Mouse (Mus musculus) liver, postnatal 0 days (tissue): ENCODE measurements around the gene Siglec1. TPM values are rescaled to one million over a fixed set of nuclear protein-coding genes. Genes with fewer than 3 reads are reported as not detected.
A peak's percentile ranks its signal among the peaks of the same experiment; 100 is the strongest.

Experiments used
- ATAC-seq: fragments of 200-750 bp; cut with Nextera tagmentation; 2 replicates; pipeline ENCODE4 v1.8.0; 2017; ENCODE audit warnings: mild to moderate bottlenecking, moderate library complexity
- DNase-seq: peaks from one replicate; pipeline ENCODE4 v3.0.0-alpha.2; 2016
- H3K27ac ChIP-seq: fragments of 300-500 bp; sonication (generic); 2 replicates; pipeline ENCODE4 v1.5.1; 2014; ENCODE audit warnings: antibody characterized with exemption, moderate library complexity, mild to moderate bottlenecking, low read depth
- H3K27me3 ChIP-seq: fragments of 300-500 bp; sonication (generic); 2 replicates; pipeline ENCODE4 v1.6.1; 2014; ENCODE audit warnings: low read length, control low read depth, mixed read lengths; ENCODE audit not compliant: insufficient read depth
- H3K36me3 ChIP-seq: fragments of 300-500 bp; sonication (generic); replicated peaks from 2 replicates; pipeline ENCODE4 v1.6.1; 2014; ENCODE audit warnings: mild to moderate bottlenecking, control low read depth, low read length, moderate library complexity, mixed read lengths; ENCODE audit not compliant: insufficient read depth
- H3K4me1 ChIP-seq: fragments of 300-500 bp; sonication (generic); 2 replicates; pipeline ENCODE4 v1.6.1; 2014; ENCODE audit warnings: antibody characterized with exemption, mild to moderate bottlenecking, control low read depth; ENCODE audit not compliant: insufficient read depth
- H3K4me2 ChIP-seq: fragments of 300-500 bp; sonication (generic); 2 replicates; pipeline ENCODE4 v1.6.1; 2014; ENCODE audit warnings: low read depth, mild to moderate bottlenecking, low read length, moderate library complexity, mixed read lengths
- H3K4me3 ChIP-seq: fragments of 300-500 bp; sonication (generic); 2 replicates; pipeline ENCODE4 v1.5.1; 2014; ENCODE audit warnings: low read depth, low read length
- H3K9ac ChIP-seq: fragments of 300-500 bp; sonication (generic); replicated peaks from 2 replicates; pipeline ENCODE4 v1.6.1; 2014; ENCODE audit warnings: mild to moderate bottlenecking, moderate library complexity
- H3K9me3 ChIP-seq: fragments of 300-500 bp; sonication (generic); 2 replicates; pipeline ENCODE4 v1.6.1; 2016; ENCODE audit warnings: mild to moderate bottlenecking, control low read depth, low read length, mixed read lengths
- CTCF ChIP-seq: sonication (generic); IDR thresholded peaks from 2 replicates; pipeline ENCODE4 v1.5.1; 2016; ENCODE audit warnings: antibody characterized with exemption, low read depth
- EP300 ChIP-seq: IDR thresholded peaks from 2 replicates; pipeline ENCODE4 v1.6.1; 2016; ENCODE audit warnings: antibody characterized with exemption, low read depth, mild to moderate bottlenecking
- WGBS: fragments of 180-500 bp; shearing (Covaris S2); extraction: QIAGEN DNeasy Blood & Tissue Kit; methylation state at CpG from one replicate; pipeline ENCODE4 v1.1.7; 2014; ENCODE audit not compliant: insufficient replicate concordance; 5-methylcytosine and 5-hydroxymethylcytosine counted together
- microRNA-seq: library from miRNA; unstranded; fragments of <30 nt; microRNA quantifications from one replicate; pipeline ENCODE4, GENCODE M21; 2016
- polyA plus RNA-seq: library from polyadenylated mRNA; unstranded; fragments of >200 nt; fragmentation: Nextera tagmentation; extraction: Ambion mirVana; gene quantifications from 2 replicates; pipeline ENCODE4 v1.2.1, GENCODE M21; 2015

Gene Siglec1
- polyA plus RNA-seq, 1 experiment from 2014 or later, result 2.0 TPM

DNA sequence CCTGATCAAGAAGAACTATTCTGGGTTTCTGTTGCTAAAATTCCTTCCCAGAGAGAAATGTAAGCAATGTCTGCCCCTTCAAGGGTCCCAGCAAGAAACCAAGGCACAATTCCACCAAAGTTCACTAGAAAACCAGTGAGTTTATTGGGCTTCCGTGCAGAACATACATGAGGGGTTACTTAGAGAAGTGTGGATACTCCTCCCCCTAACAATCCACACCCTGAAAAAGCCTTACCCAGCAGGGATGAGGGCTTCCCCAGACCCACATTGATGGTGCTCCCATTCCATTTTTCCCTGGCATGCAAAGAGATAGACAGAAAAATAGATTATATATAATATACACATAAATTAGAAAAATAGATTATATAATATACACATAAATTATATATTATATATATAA, 55.6 kb downstream of the Siglec1 start:
- no peak for DNase-seq
- no peak overlapping the region for H3K4me3 ChIP-seq
- H3K9ac ChIP-seq, result no peak overlapping the region
- peaks cover 6% of the 10 kb centered on the region; the same call in 1 of the 2 replicates for H3K36me3 ChIP-seq
- H3K4me1 ChIP-seq, result peaks cover 19% of the 10 kb centered on the region
- no peak for ATAC-seq
- no peak overlapping the region for H3K4me2 ChIP-seq
- TF ChIP-seq EP300, result no peak
- TF ChIP-seq CTCF, result no peak
- H3K27ac ChIP-seq, result no peak overlapping the region
- no peaks in the 10 kb centered on the region for H3K27me3 ChIP-seq
- WGBS, result 78% methylated on average over 1 of the region's 1 CpGs
- H3K9me3 ChIP-seq, result peaks cover 4% of the 10 kb centered on the region

DNA sequence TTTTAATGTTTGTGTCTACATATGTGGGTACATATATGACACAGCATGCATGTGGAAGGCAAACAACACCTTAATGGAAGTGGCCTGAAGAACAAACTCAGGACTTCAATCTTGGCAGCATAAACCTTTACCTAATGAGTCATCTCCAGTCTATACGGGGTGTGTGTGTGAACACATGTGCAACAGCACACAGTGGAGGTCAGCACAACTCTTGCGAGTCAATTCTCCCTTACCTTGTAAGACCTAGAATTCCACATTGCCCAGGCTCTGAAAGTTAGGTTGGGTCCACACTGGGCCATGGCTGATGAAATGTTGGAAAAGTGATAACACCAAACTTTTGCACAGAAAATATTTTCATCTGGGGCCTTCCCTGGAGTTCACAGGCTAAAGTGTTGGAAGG, 56.0 kb downstream of the Siglec1 start:
- no peaks in the 10 kb centered on the region for H3K27me3 ChIP-seq
- H3K36me3 ChIP-seq, result peaks cover 9% of the 10 kb centered on the region; the same call in 1 of the 2 replicates
- DNase-seq (no peak), ATAC-seq (no peak)
- peaks cover 19% of the 10 kb centered on the region for H3K4me1 ChIP-seq
- H3K4me2 ChIP-seq, result no peak overlapping the region
- H3K9ac ChIP-seq, result no peak overlapping the region
- H3K4me3 ChIP-seq, result no peak overlapping the region
- no peak overlapping the region for H3K27ac ChIP-seq
- 78% methylated on average over 2 of the region's 2 CpGs for WGBS
- peaks cover 4% of the 10 kb centered on the region for H3K9me3 ChIP-seq
- TF ChIP-seq EP300 (no peak), CTCF (no peak)

DNA sequence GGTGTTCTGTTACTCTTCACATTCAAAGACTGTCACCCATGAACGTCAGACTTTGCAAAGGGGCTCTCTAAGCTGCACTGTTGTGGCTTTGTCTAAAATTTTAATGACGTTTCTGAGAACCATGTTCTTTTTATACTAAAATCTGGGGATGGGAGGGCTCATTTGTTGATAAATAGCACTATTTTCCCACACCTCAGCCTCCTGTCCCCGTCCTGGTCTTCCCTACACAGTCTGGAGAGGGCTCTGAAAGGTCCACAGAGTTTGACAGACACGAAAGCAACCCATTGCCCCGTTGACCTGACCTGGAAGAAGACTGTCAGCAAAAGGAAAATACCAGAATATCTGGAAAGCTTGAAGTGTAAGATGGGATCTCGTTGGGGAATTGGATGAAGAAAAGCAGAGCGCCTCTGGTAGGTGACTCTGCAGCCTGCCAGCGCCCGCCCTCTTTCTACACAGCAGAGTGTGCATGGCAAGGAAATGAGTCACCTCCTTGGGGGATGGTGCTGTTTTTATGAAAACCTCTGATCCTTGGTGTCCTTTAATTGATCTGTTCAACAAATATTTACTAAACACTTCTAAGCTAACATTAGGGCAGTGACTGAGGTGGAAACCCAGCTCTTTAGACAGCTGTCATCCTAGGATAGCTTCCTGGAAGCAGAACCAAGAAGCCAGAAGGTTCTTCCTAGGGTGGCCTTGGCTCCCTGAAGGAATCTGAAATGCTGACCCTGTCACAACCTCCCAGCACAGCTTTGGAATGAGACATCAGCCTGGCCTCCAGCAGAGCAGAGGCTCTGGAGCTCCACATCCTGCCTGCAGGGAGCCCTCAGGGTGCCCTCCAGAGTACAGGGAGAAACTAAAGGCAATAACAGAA, 57.3 kb downstream of the Siglec1 start:
- H3K4me1 ChIP-seq, result peaks cover 19% of the 10 kb centered on the region
- peaks cover 15% of the 10 kb centered on the region; the same call in 1 of the 2 replicates for H3K36me3 ChIP-seq
- ATAC-seq (peak; percentile 80), DNase-seq (peak; percentile 42)
- peaks cover 4% of the 10 kb centered on the region for H3K9me3 ChIP-seq
- H3K4me2 ChIP-seq, result no peak overlapping the region
- TF ChIP-seq CTCF (no peak), EP300 (no peak)
- H3K27ac ChIP-seq, result peak overlapping the region; percentile 71
- H3K9ac ChIP-seq, result no peak overlapping the region
- WGBS, result 43% methylated on average over 9 of the region's 9 CpGs
- H3K27me3 ChIP-seq, result no peaks in the 10 kb centered on the region
- no peak overlapping the region for H3K4me3 ChIP-seq

DNA sequence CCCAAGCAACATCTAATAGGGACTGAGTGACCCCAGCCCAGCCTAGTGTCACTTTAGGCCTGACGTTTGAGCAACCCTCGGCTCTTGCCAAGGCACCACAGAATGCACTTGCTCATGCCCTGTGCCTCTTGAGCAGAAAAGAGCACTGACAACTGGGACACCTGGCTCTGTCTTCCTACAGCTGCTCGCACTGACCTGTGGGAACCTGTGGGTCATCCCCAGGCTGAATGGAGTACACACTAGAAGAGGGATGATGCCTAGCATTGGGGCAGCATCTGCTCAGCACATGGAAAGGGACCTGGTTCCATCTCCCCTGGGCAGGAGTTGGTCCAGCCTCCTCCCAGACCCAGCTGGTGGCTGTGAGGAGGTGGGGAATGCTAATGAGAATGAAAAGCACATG, 59.6 kb downstream of the Siglec1 start:
- no peak overlapping the region for H3K9ac ChIP-seq
- no peak overlapping the region for H3K27ac ChIP-seq
- H3K9me3 ChIP-seq, result no peaks in the 10 kb centered on the region
- no peak overlapping the region for H3K4me2 ChIP-seq
- H3K27me3 ChIP-seq, result no peaks in the 10 kb centered on the region
- no peak for TF ChIP-seq EP300
- H3K4me1 ChIP-seq, result peaks cover 19% of the 10 kb centered on the region
- no peak overlapping the region for H3K4me3 ChIP-seq
- peaks cover 19% of the 10 kb centered on the region for H3K36me3 ChIP-seq
- WGBS, result 91% methylated on average over 3 of the region's 3 CpGs
- ATAC-seq (no peak), DNase-seq (no peak)

DNA sequence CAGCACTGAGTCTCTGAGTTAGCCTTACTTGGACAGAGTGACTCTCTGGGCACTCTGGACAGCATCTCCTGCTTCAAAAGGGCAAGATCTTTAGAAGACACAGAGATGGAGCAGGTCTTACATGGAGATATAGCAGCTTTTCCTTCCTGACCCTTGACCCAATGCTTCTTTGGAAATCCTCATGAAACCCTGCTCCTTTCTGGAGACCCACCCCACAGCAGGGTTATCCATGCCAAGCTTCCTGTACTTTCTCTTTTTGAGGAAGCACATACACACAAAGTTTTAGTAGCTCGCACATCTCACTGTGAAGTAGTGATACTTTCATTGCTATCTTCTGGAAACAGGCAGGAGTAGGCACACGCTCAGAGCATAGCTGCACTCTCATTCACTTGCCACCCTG, 61.3 kb downstream of the Siglec1 start:
- Histone ChIP-seq H3K27me3 (no peaks in the 10 kb centered on the region), H3K9me3 (no peaks in the 10 kb centered on the region), H3K4me1 (peaks cover 13% of the 10 kb centered on the region), H3K4me2 (no peak overlapping the region), H3K9ac (no peak overlapping the region), H3K36me3 (peaks cover 32% of the 10 kb centered on the region), H3K4me3 (no peak overlapping the region), H3K27ac (no peak overlapping the region)
- DNase-seq, result no peak
- TF ChIP-seq EP300 (no peak), CTCF (no peak)
- WGBS, result 79% methylated on average over 2 of the region's 2 CpGs
- ATAC-seq, result no peak

Small RNAs within 50 kb of the gene (microRNA-seq; reads per million reads assigned to microRNA genes)
- not detected for gene Mir6973b

Other genes starting within 250 kb of the Siglec1 start
- 6.6 and 8.9 TPM in 2 replicates for gene 4930402H24Rik, start 180.4 kb downstream of the Siglec1 start, polyA plus RNA-seq
- 4.3 and 6.3 TPM in 2 replicates for gene Atrn, start 180.3 kb downstream of the Siglec1 start, polyA plus RNA-seq
- 0.07 and 0.26 TPM in 2 replicates for gene Gfra4, start 43.7 kb downstream of the Siglec1 start, polyA plus RNA-seq
- gene Adam33, start 23.0 kb downstream of the Siglec1 start, polyA plus RNA-seq, result 1.2 TPM in 2 replicates
- gene Hspa12b, start 40.5 kb upstream of the Siglec1 start, polyA plus RNA-seq, result 0.65 and 0.67 TPM in 2 replicates
- gene Gm11037, start 46.7 kb upstream of the Siglec1 start, polyA plus RNA-seq, result not detected in 2 replicates
- 58.1 and 61.6 TPM in 2 replicates for gene 1700037H04Rik, start 73.3 kb upstream of the Siglec1 start, polyA plus RNA-seq
- 4.2 and 4.8 TPM in 2 replicates for gene Cenpb, start 93.3 kb upstream of the Siglec1 start, polyA plus RNA-seq
- gene Cdc25b, start 100.2 kb upstream of the Siglec1 start, polyA plus RNA-seq, result 67.6 and 77.7 TPM in 2 replicates
- gene Spef1, start 100.5 kb upstream of the Siglec1 start, polyA plus RNA-seq, result 0.59 and 0.65 TPM in 2 replicates
- gene Ap5s1, start 120.3 kb upstream of the Siglec1 start, polyA plus RNA-seq, result 19.5 TPM in 2 replicates
- gene Mavs, start 147.3 kb upstream of the Siglec1 start, polyA plus RNA-seq, result 21.2 and 22.1 TPM in 2 replicates
- gene Pank2, start 175.7 kb upstream of the Siglec1 start, polyA plus RNA-seq, result 17.2 and 21.3 TPM in 2 replicates